9 mouse cellular contexts compared by ENCODE assay signal in the genomic region with DNA sequence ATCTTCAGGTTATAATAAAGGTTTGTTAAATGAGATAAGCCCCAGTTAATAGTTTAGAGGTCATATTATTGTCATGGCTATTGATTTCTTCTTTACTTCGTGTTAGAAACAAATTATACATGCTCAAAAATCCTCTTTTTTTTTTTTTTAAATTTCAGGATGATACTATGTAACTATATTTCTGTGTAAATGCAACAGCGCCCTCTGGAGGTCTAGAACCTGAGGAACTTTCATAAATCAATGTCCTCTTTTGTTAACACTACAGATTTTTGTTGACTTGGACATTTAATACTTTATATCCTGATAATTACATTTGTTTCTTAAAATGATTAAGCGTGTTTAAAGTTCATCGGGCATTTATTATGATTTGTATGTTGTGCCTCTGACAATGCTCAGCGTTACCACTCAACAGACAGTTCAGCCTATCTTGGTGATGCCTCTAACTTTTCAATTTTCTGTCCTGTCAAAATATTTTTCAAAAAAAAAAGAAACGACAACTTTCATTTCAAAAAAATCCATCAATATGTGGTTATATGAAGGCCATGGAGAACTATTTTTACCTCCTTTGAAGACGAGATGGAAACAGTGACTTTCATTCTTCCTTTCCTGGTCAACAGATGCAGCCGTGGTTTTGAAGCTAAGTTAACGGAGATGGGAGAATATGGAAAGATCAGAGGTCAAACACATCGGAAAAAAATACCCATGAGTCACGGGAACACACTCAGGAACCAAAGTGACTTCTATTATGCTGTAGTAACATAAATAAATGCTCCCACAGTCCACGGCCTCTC.
DNase-seq lines count a peak whose midpoint lies in the region; ATAC-seq lines count a peak whose summit lies in the region.
"Had no signal": no experiment of that assay in that cellular context is flagged by ENCODE, and none has a peak within 500 bp of the region (broad histone marks: within the 10 kb centered on the region; RNA-seq: fewer than 3 reads in every experiment).

No protein-coding gene starts in this region.

- no peak overlapping the region for H3K9ac ChIP-seq in hindbrain, embryonic 11.5 days (ENCODE audit: low read depth, low read length)
- no peak overlapping the region for H3K9ac ChIP-seq in hindbrain, embryonic 16.5 days (ENCODE audit: low read depth, low read length)
- H3K9ac ChIP-seq: embryonic facial prominence, embryonic 13.5 days had no signal

- no peaks in the 10 kb centered on the region for H3K4me1 ChIP-seq in hindbrain, embryonic 11.5 days (replicated peaks; ENCODE audit: control insufficient read depth, insufficient read depth, low read length)
- H3K4me1 ChIP-seq in hindbrain, embryonic 16.5 days (ENCODE audit: control insufficient read depth, insufficient read depth, low read depth, low read length): no peaks in the 10 kb centered on the region
- H3K4me1 ChIP-seq: embryonic facial prominence, embryonic 13.5 days had no signal

- DNase-seq in hindbrain, embryonic 11.5 days (ENCODE audit: low spot score): peak; percentile 77
- peak; percentile 33 for DNase-seq in ES-CJ7 (ENCODE audit: low read depth, low spot score)
- DNase-seq in adrenal gland, postnatal 36 days: peak; percentile 34 to 63
- DNase-seq in frontal cortex, postnatal 10 days (ENCODE audit: low spot score in 2 of 2): peak; percentile 5 to 31
- peak; percentile 66 to 71 for DNase-seq in left cerebral cortex, postnatal 25 days (ENCODE audit: low spot score in 2 of 2)
- peak; percentile 91 for DNase-seq in right cerebral cortex, postnatal 4 days

- intact Hi-C loops in left cerebral cortex, postnatal 25 days (cut with DNase I): loop anchor here (2.0 to 5.0 kb wide), 2 partner anchors 130 to 1714 kb away; no protein-coding TSS in a partner anchor

- H3K27me3 ChIP-seq in hindbrain, embryonic 11.5 days (ENCODE audit: control insufficient read depth, insufficient read depth, low read length): no peaks in the 10 kb centered on the region
- H3K27me3 ChIP-seq in hindbrain, embryonic 16.5 days (replicated peaks; ENCODE audit: control insufficient read depth, insufficient read depth, low read length): no peaks in the 10 kb centered on the region
- H3K27me3 ChIP-seq: embryonic facial prominence, embryonic 13.5 days had no signal

- H3K9me3 ChIP-seq in hindbrain, embryonic 11.5 days (ENCODE audit: control insufficient read depth, low read length): no peaks in the 10 kb centered on the region
- H3K9me3 ChIP-seq in hindbrain, embryonic 16.5 days (ENCODE audit: control insufficient read depth, low read length): no peaks in the 10 kb centered on the region
- H3K9me3 ChIP-seq: embryonic facial prominence, embryonic 13.5 days had no signal

- 47% methylated on average over 12 of the region's 12 CpGs for WGBS in hindbrain, embryonic 11.5 days
- WGBS in hindbrain, embryonic 16.5 days: 49% methylated on average over 12 of the region's 12 CpGs

- H3K4me2 ChIP-seq in hindbrain, embryonic 11.5 days (replicated peaks; ENCODE audit: low read depth, low read length): no peak overlapping the region
- H3K4me2 ChIP-seq in hindbrain, embryonic 16.5 days (ENCODE audit: low read length): no peak overlapping the region
- H3K4me2 ChIP-seq: embryonic facial prominence, embryonic 13.5 days had no signal

- H3K4me3 ChIP-seq in hindbrain, embryonic 11.5 days (ENCODE audit: low read depth, low read length): no peak overlapping the region
- no peak overlapping the region for H3K4me3 ChIP-seq in hindbrain, embryonic 16.5 days (ENCODE audit: low read length)
- H3K4me3 ChIP-seq: embryonic facial prominence, embryonic 13.5 days had no signal

- H3K36me3 ChIP-seq in hindbrain, embryonic 11.5 days (ENCODE audit: control insufficient read depth, insufficient read depth, low read length): no peaks in the 10 kb centered on the region
- no peaks in the 10 kb centered on the region for H3K36me3 ChIP-seq in hindbrain, embryonic 16.5 days (ENCODE audit: control insufficient read depth, insufficient read depth, low read length)
- H3K36me3 ChIP-seq: embryonic facial prominence, embryonic 13.5 days had no signal

- no peak overlapping the region for H3K27ac ChIP-seq in hindbrain, embryonic 11.5 days (ENCODE audit: low read depth, low read length)
- no peak overlapping the region for H3K27ac ChIP-seq in hindbrain, embryonic 16.5 days (ENCODE audit: low read depth, low read length)
- H3K27ac ChIP-seq: embryonic facial prominence, embryonic 13.5 days had no signal

- ATAC-seq in hindbrain, embryonic 11.5 days (ENCODE audit: low FRiP score): 0 out of 2 replicates have a peak, but pooled peaks have one; percentile 12
- ATAC-seq in hindbrain, embryonic 16.5 days: no peak
- no peak for ATAC-seq in megakaryocyte progenitor cell, adult 5-6 weeks (replicated peaks; ENCODE audit: poor library complexity)

Comparison
In these comparisons a context has a peak if more than half of its experiments do, and no peak if none do; other contexts are left out.
1. DNase-seq: peak in every context shown above with its lines; median percentile 91 in right cerebral cortex, postnatal 4 days; 77 in hindbrain, embryonic 11.5 days; 68 in left cerebral cortex, postnatal 25 days; 48 in adrenal gland, postnatal 36 days; 33 in ES-CJ7; 18 in frontal cortex, postnatal 10 days.